Mouse (Mus musculus): Measurements from ENCODE around the gene Lmtk3. TPM values are rescaled to one million over a fixed set of nuclear protein-coding genes. Genes with fewer than 3 reads are reported as not detected.

Gene Lmtk3
- polyA plus RNA-seq, 1 experiment from 2014 or later: 19.6 TPM

DNA sequence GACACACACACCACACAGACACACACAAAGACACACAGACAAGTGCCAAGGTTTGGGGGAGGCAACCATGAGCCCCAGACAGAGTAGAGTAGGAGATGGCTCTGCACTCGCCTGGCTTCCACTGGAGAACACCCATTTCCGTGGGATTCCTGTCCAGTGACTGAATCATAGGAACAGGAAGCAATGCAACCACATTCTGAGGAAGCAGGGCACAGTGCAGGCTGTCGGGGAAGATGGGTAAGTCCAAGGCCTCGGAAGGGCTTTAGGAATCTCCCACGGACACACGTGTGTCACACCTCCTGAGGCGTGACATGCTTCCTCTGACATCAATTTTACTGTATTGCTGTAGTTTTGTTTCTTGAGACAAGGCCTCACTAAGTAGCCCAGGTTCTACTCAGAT, 35.4 kb upstream of the Lmtk3 start:
- Histone ChIP-seq H3K4me2 (ENCODE audit: low read length) (no peak overlapping the region), H3K9me3 (replicated peaks; ENCODE audit: control insufficient read depth, low read length, poor library complexity, severe bottlenecking) (no peaks in the 10 kb centered on the region), H3K4me1 (ENCODE audit: control insufficient read depth, insufficient read depth, low read length) (peaks cover 3% of the 10 kb centered on the region; the same call in 1 of the 2 replicates), H3K4me3 (ENCODE audit: low read depth, low read length) (no peak overlapping the region), H3K27ac (ENCODE audit: low read length) (no peak overlapping the region), H3K27me3 (ENCODE audit: control insufficient read depth, insufficient read depth, low read depth, low read length) (no peaks in the 10 kb centered on the region), H3K36me3 (ENCODE audit: control insufficient read depth, insufficient read depth, low read length) (no peaks in the 10 kb centered on the region), H3K9ac (ENCODE audit: low read depth, low read length) (no peak overlapping the region)
- 79% methylated on average over 7 of the region's 7 CpGs for WGBS
- ATAC-seq: no peak

DNA sequence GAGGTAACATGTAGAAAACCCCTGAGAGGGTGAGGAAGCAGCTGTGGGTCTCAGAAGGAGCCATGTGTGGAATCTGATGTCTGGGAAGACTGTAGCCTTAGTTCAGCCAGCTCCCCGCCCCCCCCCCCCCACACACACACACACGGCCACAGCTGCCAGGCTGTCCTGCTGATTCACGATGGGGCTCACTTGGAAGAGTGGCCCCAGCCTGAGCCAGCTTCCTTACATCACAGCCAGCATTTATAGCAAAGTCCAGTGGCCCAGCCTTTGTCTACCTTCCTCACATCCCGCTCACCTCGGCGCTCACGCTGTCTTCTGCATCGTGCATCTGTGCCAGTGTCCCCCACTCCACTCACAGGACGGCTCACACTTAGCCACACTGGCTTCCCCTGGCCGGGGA, 34.1 kb upstream of the Lmtk3 start:
- H3K4me3 ChIP-seq (ENCODE audit: low read depth, low read length): no peak overlapping the region
- no peaks in the 10 kb centered on the region for H3K9me3 ChIP-seq (replicated peaks; ENCODE audit: control insufficient read depth, low read length, poor library complexity, severe bottlenecking)
- H3K4me1 ChIP-seq (ENCODE audit: control insufficient read depth, insufficient read depth, low read length): peaks cover 3% of the 10 kb centered on the region; the same call in 1 of the 2 replicates
- H3K9ac ChIP-seq (ENCODE audit: low read depth, low read length): 0 out of 2 replicates have a peak overlapping the region, but pooled peaks have one; percentile 6
- no peaks in the 10 kb centered on the region for H3K27me3 ChIP-seq (ENCODE audit: control insufficient read depth, insufficient read depth, low read depth, low read length)
- H3K4me2 ChIP-seq (ENCODE audit: low read length): no peak overlapping the region
- no peak for ATAC-seq
- 51% methylated on average over 7 of the region's 10 CpGs for WGBS
- H3K27ac ChIP-seq (ENCODE audit: low read length): no peak overlapping the region
- no peaks in the 10 kb centered on the region for H3K36me3 ChIP-seq (ENCODE audit: control insufficient read depth, insufficient read depth, low read length)

DNA sequence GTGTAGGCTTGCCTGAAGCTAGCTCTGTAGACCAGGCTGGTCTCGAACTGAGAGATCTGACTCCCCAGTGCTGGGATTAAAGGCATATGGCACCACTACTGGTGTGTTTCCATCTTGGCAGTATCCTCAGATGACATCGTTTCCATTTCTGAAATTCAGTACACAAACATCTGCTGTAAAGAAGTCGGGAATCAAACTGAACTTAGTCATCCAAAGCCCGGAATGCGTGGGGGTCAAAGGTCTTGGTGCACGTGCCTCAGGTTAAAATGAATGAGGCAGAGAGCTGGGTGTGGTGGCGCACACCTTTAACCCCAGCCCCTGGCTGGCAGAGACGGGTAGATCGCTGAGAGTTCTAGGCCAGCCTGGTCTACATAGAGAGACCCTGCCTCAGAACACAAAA, 33.4 kb upstream of the Lmtk3 start:
- no peaks in the 10 kb centered on the region for H3K27me3 ChIP-seq (ENCODE audit: control insufficient read depth, insufficient read depth, low read depth, low read length)
- H3K27ac ChIP-seq (ENCODE audit: low read length): no peak overlapping the region
- H3K9ac ChIP-seq (ENCODE audit: low read depth, low read length): no peak overlapping the region
- WGBS: 83% methylated on average over 9 of the region's 9 CpGs
- no peaks in the 10 kb centered on the region for H3K36me3 ChIP-seq (ENCODE audit: control insufficient read depth, insufficient read depth, low read length)
- H3K9me3 ChIP-seq (replicated peaks; ENCODE audit: control insufficient read depth, low read length, poor library complexity, severe bottlenecking): no peaks in the 10 kb centered on the region
- H3K4me2 ChIP-seq (ENCODE audit: low read length): no peak overlapping the region
- H3K4me3 ChIP-seq (ENCODE audit: low read depth, low read length): no peak overlapping the region
- no peak for ATAC-seq
- peaks cover 3% of the 10 kb centered on the region; the same call in 1 of the 2 replicates for H3K4me1 ChIP-seq (ENCODE audit: control insufficient read depth, insufficient read depth, low read length)

DNA sequence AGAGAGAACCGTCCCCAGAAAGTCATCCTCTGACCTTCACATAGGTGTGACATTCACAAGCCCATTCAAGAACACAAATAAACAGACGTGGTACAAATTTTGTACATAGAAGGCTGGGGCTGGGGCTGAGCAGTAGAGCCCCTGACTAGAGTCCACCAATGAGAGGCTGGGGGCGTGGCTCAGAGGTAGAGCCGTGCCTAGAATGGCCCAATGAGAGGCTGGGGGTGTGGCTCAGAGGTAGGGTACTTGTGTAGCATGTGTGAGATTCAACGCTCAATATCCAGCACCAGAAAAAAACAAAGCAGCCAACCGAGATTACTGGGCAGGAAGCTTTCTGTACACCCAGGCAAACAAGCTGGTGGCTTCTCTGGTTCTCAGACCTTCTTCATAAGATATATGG, 27.8 kb upstream of the Lmtk3 start:
- Histone ChIP-seq H3K9me3 (replicated peaks; ENCODE audit: control insufficient read depth, low read length, poor library complexity, severe bottlenecking) (no peaks in the 10 kb centered on the region), H3K27me3 (ENCODE audit: control insufficient read depth, insufficient read depth, low read depth, low read length) (peaks cover 12% of the 10 kb centered on the region), H3K9ac (ENCODE audit: low read depth, low read length) (no peak overlapping the region), H3K36me3 (ENCODE audit: control insufficient read depth, insufficient read depth, low read length) (no peaks in the 10 kb centered on the region), H3K4me2 (ENCODE audit: low read length) (no peak overlapping the region), H3K27ac (ENCODE audit: low read length) (no peak overlapping the region), H3K4me3 (ENCODE audit: low read depth, low read length) (no peak overlapping the region), H3K4me1 (ENCODE audit: control insufficient read depth, insufficient read depth, low read length) (no peaks in the 10 kb centered on the region)
- ATAC-seq: no peak
- 63% methylated on average over 6 of the region's 6 CpGs for WGBS

DNA sequence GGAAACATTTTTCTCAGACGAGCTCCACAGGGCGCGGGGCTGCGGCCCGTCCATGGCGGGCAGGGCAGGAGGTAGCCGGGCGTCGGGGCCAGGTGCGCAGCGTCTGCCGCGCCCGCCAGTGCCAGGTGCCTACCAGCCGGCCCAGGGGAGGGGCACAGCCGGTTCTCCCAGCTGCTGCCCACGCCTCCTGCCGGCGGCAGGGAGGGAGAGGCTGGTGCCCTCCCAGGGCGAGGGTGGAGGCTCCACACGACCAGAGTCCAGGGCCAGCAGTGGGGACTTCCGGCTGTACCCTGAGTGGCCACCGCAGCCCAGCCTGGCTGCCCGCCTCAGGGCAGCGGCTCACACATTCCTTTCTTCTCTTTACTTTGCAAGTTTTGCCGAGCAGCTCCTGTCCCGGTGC, 24.1 kb upstream of the Lmtk3 start:
- H3K4me3 ChIP-seq (ENCODE audit: low read depth, low read length): no peak overlapping the region; the same call in 1 of the 2 replicates
- H3K27ac ChIP-seq (ENCODE audit: low read length): no peak overlapping the region
- 8% methylated on average over 24 of the region's 27 CpGs for WGBS
- peaks cover 12% of the 10 kb centered on the region for H3K27me3 ChIP-seq (ENCODE audit: control insufficient read depth, insufficient read depth, low read depth, low read length)
- H3K4me2 ChIP-seq (ENCODE audit: low read length): peak overlapping the region; percentile 15; the same call in 1 of the 2 replicates
- ATAC-seq: no peak
- no peaks in the 10 kb centered on the region for H3K36me3 ChIP-seq (ENCODE audit: control insufficient read depth, insufficient read depth, low read length)
- H3K9ac ChIP-seq (ENCODE audit: low read depth, low read length): 0 out of 2 replicates have a peak overlapping the region, but pooled peaks have one; percentile 4
- H3K4me1 ChIP-seq (ENCODE audit: control insufficient read depth, insufficient read depth, low read length): no peaks in the 10 kb centered on the region
- no peaks in the 10 kb centered on the region for H3K9me3 ChIP-seq (replicated peaks; ENCODE audit: control insufficient read depth, low read length, poor library complexity, severe bottlenecking)

DNA sequence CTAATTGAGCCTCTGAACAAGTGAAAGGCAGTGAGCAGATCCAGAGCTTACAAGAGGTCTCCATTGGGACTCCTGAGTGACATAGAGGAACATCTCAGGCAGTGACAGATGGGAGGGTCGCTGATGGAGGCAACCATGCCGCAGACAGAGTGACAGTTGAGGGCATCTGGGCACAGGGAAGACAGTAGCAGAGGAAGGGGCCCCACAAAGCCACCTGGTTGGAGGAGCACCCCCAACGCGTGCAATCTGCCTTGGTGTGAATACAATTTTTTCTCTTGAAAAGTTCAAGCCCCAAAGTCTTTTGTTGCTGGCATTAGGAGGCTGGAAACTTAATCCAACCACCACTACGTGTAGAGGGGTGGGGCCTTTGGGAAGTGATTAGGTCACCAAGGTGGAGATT, 23.4 kb upstream of the Lmtk3 start:
- WGBS: 65% methylated on average over 5 of the region's 5 CpGs
- ATAC-seq: no peak
- H3K27me3 ChIP-seq (ENCODE audit: control insufficient read depth, insufficient read depth, low read depth, low read length): peaks cover 12% of the 10 kb centered on the region

DNA sequence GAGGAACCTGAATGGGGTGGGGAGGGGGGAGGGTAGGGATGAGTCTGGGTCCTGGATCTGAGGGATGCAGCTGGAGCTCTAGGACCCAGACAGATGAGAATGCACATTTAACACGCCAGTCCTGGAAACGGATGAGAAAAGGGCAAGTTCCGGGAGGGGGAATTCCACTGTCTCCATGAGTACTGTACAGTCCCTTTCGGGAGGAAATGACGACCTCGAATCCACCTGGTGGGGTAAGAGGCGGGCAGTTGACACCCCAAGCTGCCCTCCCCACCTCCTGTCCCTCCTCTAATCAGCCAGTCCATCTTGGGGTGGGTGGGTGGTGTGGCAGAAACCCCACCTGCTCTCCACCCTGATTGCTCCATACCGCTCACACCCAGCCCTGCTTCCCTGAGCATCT, 17.5 kb upstream of the Lmtk3 start:
- H3K27ac ChIP-seq (ENCODE audit: low read length): no peak overlapping the region
- H3K4me2 ChIP-seq (ENCODE audit: low read length): no peak overlapping the region
- no peak for ATAC-seq
- H3K9me3 ChIP-seq (replicated peaks; ENCODE audit: control insufficient read depth, low read length, poor library complexity, severe bottlenecking): no peaks in the 10 kb centered on the region
- no peaks in the 10 kb centered on the region for H3K27me3 ChIP-seq (ENCODE audit: control insufficient read depth, insufficient read depth, low read depth, low read length)
- no peaks in the 10 kb centered on the region for H3K4me1 ChIP-seq (ENCODE audit: control insufficient read depth, insufficient read depth, low read length)
- no peaks in the 10 kb centered on the region for H3K36me3 ChIP-seq (ENCODE audit: control insufficient read depth, insufficient read depth, low read length)
- H3K4me3 ChIP-seq (ENCODE audit: low read depth, low read length): no peak overlapping the region
- H3K9ac ChIP-seq (ENCODE audit: low read depth, low read length): no peak overlapping the region
- WGBS: 68% methylated on average over 8 of the region's 8 CpGs

More for the DNA sequence above, 23.4 kb upstream of the Lmtk3 start:
- Histone ChIP-seq H3K9me3 (replicated peaks; ENCODE audit: control insufficient read depth, low read length, poor library complexity, severe bottlenecking) (no peaks in the 10 kb centered on the region), H3K9ac (ENCODE audit: low read depth, low read length) (no peak overlapping the region), H3K4me3 (ENCODE audit: low read depth, low read length) (no peak overlapping the region), H3K4me1 (ENCODE audit: control insufficient read depth, insufficient read depth, low read length) (no peaks in the 10 kb centered on the region), H3K36me3 (ENCODE audit: control insufficient read depth, insufficient read depth, low read length) (no peaks in the 10 kb centered on the region), H3K27ac (ENCODE audit: low read length) (no peak overlapping the region), H3K4me2 (ENCODE audit: low read length) (no peak overlapping the region)

DNA sequence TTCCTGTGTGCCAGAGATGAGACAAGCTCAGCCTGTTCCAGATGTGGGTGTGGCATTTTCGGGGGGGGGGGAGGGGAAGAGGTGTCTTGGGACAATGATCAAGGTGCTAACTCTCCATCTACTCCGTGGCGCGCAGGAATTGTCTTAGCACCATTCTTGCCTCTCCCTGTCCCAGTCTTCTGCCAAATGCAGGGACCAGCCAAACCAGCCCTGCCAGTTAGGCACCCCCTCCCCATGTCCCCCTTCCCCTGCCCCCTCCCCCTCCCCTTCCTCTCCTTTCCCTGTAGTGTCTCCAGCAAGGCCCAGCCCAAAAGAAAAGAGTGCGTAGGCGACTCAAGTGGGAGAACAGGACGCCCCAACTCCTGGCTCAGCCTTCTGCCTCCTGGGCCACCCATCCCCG, 16.8 kb upstream of the Lmtk3 start:
- Histone ChIP-seq H3K4me2 (ENCODE audit: low read length) (no peak overlapping the region), H3K4me3 (ENCODE audit: low read depth, low read length) (no peak overlapping the region), H3K9me3 (replicated peaks; ENCODE audit: control insufficient read depth, low read length, poor library complexity, severe bottlenecking) (no peaks in the 10 kb centered on the region), H3K4me1 (ENCODE audit: control insufficient read depth, insufficient read depth, low read length) (no peaks in the 10 kb centered on the region), H3K27ac (ENCODE audit: low read length) (no peak overlapping the region), H3K27me3 (ENCODE audit: control insufficient read depth, insufficient read depth, low read depth, low read length) (no peaks in the 10 kb centered on the region), H3K36me3 (ENCODE audit: control insufficient read depth, insufficient read depth, low read length) (no peaks in the 10 kb centered on the region), H3K9ac (ENCODE audit: low read depth, low read length) (no peak overlapping the region)
- ATAC-seq: no peak
- 64% methylated on average over 8 of the region's 8 CpGs for WGBS

DNA sequence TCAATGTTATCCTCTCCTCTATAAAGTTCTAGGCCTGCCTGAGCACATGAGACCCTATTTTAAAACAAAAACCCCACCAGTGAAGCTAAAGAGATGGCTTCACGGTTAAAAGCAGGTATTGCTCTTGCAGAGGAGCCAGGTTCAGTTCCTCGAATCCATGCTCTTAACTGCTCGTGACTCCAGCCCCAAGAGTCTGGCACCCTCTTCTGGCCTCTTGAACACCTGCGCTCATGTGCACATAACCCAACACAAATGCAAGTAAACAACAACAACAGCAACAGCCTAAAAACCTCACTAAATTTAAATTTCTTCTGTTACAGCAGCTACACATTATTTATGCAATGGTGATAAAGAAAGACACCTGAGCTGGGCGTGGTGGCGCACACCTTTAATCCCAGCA, 16.0 kb upstream of the Lmtk3 start:
- Histone ChIP-seq H3K4me3 (ENCODE audit: low read depth, low read length) (no peak overlapping the region), H3K4me1 (ENCODE audit: control insufficient read depth, insufficient read depth, low read length) (no peaks in the 10 kb centered on the region), H3K27ac (ENCODE audit: low read length) (no peak overlapping the region), H3K27me3 (ENCODE audit: control insufficient read depth, insufficient read depth, low read depth, low read length) (no peaks in the 10 kb centered on the region), H3K9me3 (replicated peaks; ENCODE audit: control insufficient read depth, low read length, poor library complexity, severe bottlenecking) (no peaks in the 10 kb centered on the region), H3K4me2 (ENCODE audit: low read length) (no peak overlapping the region), H3K9ac (ENCODE audit: low read depth, low read length) (no peak overlapping the region), H3K36me3 (ENCODE audit: control insufficient read depth, insufficient read depth, low read length) (no peaks in the 10 kb centered on the region)
- ATAC-seq: no peak
- 90% methylated on average over 6 of the region's 6 CpGs for WGBS

Measured in midbrain, embryonic 16.5 days (tissue).